Mouse (Mus musculus): Measurements from ENCODE around the gene Prpf4.

Prpf4 gene

DNA sequence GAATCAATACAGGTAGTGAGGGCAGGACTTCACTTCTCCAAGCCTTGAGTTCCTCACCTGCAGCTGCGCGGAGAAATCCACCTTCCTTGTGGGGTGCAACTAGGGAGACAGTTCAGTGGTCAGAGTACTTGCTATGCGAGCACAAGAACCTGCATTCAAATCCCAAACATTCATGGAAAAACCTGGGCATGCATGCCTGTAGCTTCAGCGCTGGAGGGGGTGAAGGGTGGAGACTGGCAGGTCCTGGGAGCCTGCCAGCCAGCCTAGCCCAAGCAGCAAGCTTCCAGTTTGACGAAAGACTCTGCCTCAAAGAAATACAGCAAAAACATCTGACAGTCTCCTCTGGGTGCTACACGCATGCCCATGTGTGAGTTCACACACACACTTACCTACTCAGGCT lies 26.5 kb downstream of the Prpf4 start, which contains the start of gene Rnf183:
Rnf183 (minus strand) TSS at position 172 of the 400 bp plus-strand sequence.
- no peak for DNase-seq (ENCODE audit: low read depth in 1 of 2, low spot score in 2 of 2)

DNA sequence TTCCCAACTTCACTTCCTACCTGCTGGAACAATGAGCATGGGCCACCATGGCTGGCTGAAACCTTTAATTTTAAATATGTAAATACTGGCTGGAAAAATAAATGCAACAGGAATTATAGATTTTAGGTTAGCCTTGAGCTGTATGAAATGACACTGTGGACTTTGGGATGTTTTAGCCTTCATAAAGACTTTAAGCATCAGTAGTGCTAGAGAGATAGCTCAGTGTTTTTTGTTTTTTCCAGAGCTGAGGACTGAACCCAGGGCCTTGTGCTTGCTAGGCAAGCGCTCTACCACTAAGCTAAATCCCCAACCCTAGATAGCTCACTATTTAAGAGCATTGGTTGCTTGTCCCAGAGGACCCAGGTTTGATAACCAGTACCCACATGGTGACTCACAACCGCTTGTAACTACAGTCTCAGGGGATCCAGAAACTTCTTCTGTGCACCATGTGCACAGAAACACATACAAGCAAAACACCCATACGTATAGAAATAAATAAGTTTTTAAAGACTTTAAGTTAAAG lies 28.7 kb downstream of the Prpf4 start:
- DNase-seq (ENCODE audit: low read depth in 1 of 2, low spot score in 2 of 2): no peak

DNA sequence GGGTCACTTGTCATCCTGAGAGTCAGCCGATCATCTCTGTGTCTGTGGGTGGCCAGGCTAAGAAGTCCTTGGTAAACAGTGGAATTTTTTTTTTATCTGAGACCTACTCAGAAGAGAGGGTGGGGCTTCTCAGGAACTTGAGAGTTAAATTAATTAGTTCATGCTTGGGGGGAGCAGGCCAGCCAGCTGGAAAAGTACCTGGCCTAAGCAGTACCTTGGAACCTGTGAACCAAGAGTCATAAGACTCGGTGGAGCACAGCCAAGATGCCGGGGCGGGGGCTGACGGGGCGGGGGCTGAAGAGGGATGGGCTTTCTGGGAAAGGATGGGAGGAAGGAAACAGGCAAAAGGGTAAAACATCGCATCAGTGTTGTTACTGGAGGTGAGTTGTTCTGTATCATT lies 29.3 kb downstream of the Prpf4 start:
- no peak for DNase-seq (ENCODE audit: low read depth in 1 of 2, low spot score in 2 of 2)

DNA sequence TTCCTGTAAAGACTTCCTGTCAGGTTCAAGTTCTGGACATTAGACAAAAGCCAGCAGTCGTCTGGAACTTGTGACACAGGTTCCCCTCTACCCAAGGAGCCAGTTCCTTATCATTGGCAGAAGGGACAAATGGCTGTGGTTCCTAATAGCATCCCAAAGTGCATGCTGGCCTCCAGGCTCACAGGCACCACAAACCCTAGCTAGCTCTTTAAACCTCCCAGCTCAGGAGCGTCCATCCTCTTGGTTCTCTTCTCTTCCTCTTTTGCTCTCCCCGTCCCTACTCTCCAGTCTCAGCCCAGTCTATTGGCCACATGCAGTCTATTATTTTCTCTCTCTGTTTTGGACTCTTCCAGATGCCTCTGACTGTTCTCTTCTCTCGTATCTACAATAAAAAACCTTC lies 31.2 kb downstream of the Prpf4 start:
- no peak for DNase-seq (ENCODE audit: low read depth in 1 of 2, low spot score in 2 of 2)

DNA sequence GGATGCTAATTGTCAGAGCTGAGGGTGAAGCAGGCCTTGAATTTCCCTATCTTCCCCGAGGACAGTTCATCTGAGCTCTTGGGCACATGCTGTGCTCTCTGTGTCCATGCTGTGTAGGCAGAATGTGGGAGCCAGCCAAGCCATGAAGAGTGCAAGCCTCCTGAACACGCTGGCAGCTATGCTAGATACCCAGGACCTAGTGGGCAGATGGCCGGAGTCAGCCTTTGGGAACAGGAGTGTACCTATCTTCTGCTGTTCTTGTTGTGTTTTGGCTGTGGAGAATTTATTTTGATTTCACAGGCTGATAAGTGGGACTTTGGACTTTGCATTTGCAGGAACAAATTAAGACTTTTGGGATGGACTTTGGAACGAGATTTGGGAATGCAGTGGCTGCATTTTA lies 31.9 kb downstream of the Prpf4 start:
- no peak for DNase-seq (ENCODE audit: low read depth in 1 of 2, low spot score in 2 of 2)

DNA sequence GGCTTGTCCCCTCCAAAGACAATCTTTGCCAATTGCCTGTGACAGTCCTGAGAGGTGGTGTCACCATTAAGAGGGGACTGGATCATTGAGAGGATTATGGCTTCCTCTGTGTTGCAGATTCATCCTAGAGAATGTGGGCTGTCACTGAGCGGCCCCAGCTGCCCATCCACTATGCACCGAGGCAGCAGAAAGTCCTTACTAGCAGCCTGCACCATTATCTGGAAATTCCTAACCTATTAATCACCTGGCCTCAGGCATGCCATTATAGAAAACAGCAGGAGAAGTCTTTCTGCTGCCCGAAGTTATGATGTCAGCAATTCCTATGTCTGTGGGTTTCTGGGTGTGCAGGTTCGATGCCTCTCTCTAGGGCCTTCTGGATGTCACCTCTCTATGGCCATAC lies 32.4 kb downstream of the Prpf4 start:
- no peak for DNase-seq (ENCODE audit: low read depth in 1 of 2, low spot score in 2 of 2)

DNA sequence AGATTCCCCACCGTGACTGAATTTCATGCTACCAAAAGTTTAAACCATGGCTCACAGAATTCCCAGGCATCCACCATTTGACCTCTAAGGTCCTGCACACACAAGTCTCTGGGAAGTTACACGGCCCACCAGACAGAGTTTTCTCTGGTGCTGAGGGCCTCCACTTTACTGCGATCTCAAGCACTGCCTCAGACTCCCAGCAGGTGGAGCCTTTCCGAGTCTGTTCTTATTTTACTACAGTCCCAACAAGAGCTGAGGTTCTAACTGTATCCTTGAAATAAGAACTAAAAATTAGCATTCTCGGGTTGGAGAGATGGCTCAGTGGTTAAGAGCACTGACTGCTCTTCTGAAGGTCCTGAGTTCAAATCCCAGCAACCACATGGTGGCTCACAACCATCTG lies 46.4 kb downstream of the Prpf4 start:
- DNase-seq (ENCODE audit: low read depth in 1 of 2, low spot score in 2 of 2): no peak

DNA sequence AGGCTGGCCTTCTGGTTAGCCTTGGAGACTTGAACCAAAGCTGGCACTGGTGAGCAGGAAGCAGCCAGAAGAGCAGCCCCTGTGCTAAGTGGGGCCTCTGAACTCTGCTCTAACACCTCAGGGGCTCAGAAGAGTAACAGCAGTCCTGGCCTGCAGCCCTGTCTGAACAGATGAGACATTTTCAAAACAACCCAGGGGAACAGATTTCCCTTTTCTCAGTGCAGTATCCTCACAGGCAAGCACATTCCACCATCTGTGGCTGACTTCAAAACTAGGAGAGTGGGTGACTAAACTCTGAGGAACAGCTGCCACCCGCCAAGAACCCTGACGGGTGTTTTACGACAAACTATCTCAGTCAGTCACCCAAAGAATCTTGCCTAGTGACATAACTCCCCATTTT lies 50.5 kb downstream of the Prpf4 start:
- DNase-seq (ENCODE audit: low read depth in 1 of 2, low spot score in 2 of 2): no peak

DNA sequence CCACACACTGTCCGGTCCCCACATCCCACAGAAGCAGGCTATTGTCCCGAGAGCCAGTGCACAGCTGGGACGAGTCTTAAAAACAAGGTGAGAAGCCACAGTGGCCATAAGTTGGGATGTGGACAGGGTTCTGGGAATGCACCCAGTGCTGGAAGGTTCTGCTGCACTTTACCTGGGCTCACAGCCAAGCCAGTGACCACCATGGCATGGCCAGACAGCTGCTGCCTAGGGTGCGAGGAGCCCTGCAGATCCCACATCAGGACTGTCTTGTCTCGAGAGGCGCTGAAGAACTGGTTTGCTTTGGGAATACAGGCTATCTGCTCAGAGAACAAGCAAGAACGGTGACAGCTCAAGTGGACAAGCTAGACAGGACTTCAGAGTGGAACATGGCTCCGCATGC lies 51.8 kb downstream of the Prpf4 start:
- no peak for DNase-seq (ENCODE audit: low read depth in 1 of 2, low spot score in 2 of 2)

DNA sequence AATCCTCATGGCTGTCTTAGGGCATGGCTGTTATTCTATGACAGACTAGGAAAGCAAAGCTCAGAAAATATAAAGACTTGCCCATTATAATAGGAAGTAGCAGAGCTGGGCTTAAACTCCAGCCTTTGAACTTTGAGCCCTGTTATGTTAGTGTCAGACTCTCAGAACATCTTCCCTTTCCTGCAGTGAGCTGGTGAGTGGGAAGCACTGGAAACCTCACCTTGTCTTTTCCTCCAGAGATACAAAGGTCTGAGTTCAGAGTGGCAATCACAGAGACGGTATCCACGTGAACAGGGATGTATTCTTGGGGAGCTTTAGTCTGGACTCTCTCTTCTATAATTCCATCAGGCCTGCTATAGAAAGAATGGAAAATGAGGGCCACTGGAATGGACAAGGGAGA lies 54.5 kb downstream of the Prpf4 start:
- no peak for DNase-seq (ENCODE audit: low read depth in 1 of 2, low spot score in 2 of 2)

DNA sequence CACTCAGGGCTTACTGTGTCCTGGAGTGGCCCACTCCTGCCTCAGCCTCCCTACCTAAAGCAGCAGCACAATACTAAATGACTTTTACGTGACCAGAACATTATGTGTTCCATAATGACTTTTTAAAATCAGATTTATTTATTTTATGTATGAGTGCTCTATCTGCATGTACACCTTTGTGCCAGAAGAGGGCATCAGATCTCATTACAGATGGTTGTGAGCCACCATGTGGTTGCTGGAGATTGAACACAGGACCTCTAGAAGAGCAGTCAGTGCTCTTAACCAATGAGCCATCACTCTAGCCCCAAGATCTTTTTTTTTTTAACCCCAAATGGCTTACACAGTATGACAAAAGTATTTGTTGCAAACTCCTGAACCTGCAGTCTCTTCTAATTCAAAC lies 59.6 kb downstream of the Prpf4 start:
- no peak for DNase-seq (ENCODE audit: low read depth in 1 of 2, low spot score in 2 of 2)

DNA sequence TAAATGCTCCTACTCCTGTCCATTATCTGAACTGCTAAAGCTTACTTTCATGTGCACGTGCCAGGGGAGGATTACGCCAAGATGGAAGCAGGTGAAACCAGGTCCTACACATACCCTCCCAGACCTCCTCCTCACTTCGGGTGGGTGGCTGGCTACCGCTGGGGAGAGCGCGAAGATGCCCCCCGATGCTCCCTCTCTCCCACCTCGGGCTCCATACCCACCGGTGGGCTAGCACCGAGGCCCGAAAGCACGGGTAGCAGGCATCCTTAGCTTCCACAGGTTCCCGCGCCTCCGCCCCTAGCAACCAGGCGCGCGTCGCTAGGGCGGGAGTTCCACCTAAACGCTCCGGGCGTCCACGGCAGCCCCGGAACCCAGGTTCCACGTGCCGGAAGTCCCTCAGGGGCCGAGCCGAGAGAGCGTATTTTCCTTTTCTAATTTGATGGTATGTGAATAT lies 62.0 kb downstream of the Prpf4 start, which contains the start of gene Wdr31:
Wdr31 (minus strand) TSS at position 299 of the 454 bp plus-strand sequence.
- DNase-seq (ENCODE audit: low read depth in 1 of 2, low spot score in 2 of 2): peak in 1 of 2 experiments; percentile 53

DNA sequence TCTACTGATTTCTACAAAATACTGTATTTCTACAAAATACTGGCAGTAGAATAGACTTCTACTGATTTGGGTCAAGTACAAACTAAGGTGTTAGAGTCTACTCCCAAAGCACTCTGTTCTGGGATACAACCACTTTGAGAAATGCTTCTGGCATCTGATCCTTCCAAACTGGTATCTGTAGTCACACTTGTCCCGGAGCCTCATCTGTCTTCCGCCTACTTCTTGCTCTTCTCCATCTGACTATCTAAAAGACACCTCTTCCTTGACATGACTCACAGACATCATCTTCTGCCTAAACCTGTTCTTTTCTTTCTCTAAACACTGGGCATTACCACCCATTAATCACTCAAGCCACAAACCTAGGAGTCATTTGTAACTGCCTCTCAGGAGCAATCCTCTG lies 63.5 kb downstream of the Prpf4 start:
- no peak for DNase-seq (ENCODE audit: low read depth in 1 of 2, low spot score in 2 of 2)

DNA sequence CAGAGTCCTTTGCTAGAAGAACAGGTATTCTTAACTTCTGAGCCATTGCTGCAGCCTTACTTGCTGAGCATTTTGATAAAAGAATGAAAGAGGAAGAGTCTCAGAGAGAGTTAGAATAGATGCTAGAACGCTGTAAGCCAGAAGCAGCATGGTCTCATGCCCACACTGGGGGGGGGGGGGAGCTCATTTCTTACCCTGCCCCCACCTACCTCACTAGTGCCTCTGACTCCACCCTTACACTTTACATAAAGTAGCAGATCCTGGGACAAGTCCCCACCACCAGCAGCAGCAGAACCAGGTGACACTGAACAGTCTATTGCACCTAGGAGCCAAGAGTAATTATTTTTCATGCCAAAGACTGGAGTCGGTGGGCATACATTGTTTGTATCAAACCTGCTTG lies 66.5 kb downstream of the Prpf4 start:
- DNase-seq (ENCODE audit: low read depth in 1 of 2, low spot score in 2 of 2): no peak

DNA sequence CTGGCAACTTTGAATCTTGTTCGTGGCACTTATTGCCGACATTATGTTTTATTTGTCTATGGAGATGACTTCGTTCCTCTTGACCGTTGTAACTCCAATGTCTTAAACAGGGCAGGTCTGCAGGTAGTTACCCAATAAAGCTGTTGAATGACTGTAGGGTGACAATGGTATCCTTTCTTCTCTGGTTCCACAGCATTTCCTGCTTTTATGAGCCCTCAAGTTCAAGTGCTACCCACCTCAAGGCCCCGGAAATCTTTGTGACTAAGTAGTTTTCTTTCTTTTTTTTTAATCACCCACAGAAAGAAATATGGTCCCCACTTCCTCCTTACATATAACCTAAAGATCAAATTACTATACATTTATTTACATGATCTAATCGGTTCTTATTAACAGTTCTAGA lies 67.2 kb downstream of the Prpf4 start:
- no peak for DNase-seq (ENCODE audit: low read depth in 1 of 2, low spot score in 2 of 2)
